Comparison of ENCODE assay signal across 9 mouse cellular contexts in the genomic region with DNA sequence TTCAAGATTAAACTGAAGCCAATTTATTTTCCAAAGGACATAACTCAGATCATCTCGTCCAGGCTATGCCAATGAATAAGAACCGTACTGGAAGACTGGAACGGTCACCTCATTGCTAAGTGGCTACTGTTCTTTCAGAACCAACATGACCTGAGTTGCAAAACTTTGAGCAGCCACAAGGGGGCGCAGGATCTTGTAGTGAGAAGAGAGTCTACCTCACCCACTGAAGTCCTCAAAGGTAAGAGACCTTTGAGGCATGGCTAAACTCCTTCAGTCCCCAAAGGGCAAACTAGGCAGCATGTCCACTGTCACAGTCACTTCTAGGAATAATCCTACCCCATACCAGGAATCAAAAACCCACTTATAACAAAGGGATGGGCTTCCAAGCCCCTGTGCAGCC. TPM values are rescaled to one million over a fixed set of nuclear protein-coding genes. Genes with fewer than 3 reads are reported as not detected.
DNase-seq lines count a peak whose midpoint lies in the region; ATAC-seq and TF ChIP-seq lines count a peak whose summit lies in the region.
"Had no signal": no experiment of that assay in that cellular context is flagged by ENCODE, and none has a peak within 500 bp of the region (broad histone marks: within the 10 kb centered on the region; RNA-seq: fewer than 3 reads in every experiment).

No protein-coding gene starts in this region.

- H3K4me2 ChIP-seq in heart, embryonic 11.5 days = no peak overlapping the region
- H3K4me2 ChIP-seq in heart, postnatal 0 days (ENCODE audit: low read depth, low read length) = no peak overlapping the region
- H3K4me2 ChIP-seq: neural tube, embryonic 13.5 days had no signal

- H3K9ac ChIP-seq in heart, embryonic 11.5 days (ENCODE audit: low read depth, low read length) = no peak overlapping the region
- no peak overlapping the region for H3K9ac ChIP-seq in heart, postnatal 0 days (replicated peaks; ENCODE audit: low read depth, low read length)
- H3K9ac ChIP-seq: neural tube, embryonic 13.5 days had no signal

- H3K4me3 ChIP-seq in heart, embryonic 11.5 days (ENCODE audit: low read depth, low read length) = no peak overlapping the region
- H3K4me3 ChIP-seq in heart, postnatal 0 days (ENCODE audit: low read depth, low read length) = no peak overlapping the region
- no peak overlapping the region for H3K4me3 ChIP-seq in testis, adult 2 months (ENCODE audit: control insufficient read depth, low read depth, low read length)
- H3K4me3 ChIP-seq: neural tube, embryonic 13.5 days had no signal

- no peak overlapping the region for H3K27ac ChIP-seq in heart, embryonic 11.5 days (ENCODE audit: low read depth, low read length)
- no peak overlapping the region for H3K27ac ChIP-seq in heart, postnatal 0 days (ENCODE audit: low read depth)
- no peak overlapping the region for H3K27ac ChIP-seq in testis, adult 2 months (ENCODE audit: control insufficient read depth, insufficient read depth, low read depth, low read length)
- H3K27ac ChIP-seq: neural tube, embryonic 13.5 days had no signal

- WGBS in heart, embryonic 11.5 days (ENCODE audit: insufficient replicate concordance) = 42% methylated on average over 4 of the region's 4 CpGs
- WGBS in heart, postnatal 0 days = 20% methylated on average over 4 of the region's 4 CpGs

- ATAC-seq in heart, embryonic 11.5 days (replicated peaks; ENCODE audit: insufficient number of reproducible peaks, low FRiP score, low TSS enrichment) = no peak
- ATAC-seq in heart, postnatal 0 days (ENCODE audit: insufficient read depth, low read depth) = no peak; the same call in 1 of the 2 replicates

- peaks cover 35% of the 10 kb centered on the region for H3K36me3 ChIP-seq in heart, embryonic 11.5 days (ENCODE audit: control insufficient read depth, insufficient read depth, low read length)
- peaks cover 83% of the 10 kb centered on the region for H3K36me3 ChIP-seq in heart, postnatal 0 days (replicated peaks; ENCODE audit: control insufficient read depth, insufficient read depth, low read length)
- no peaks in the 10 kb centered on the region for H3K36me3 ChIP-seq in testis, adult 2 months (ENCODE audit: control insufficient read depth, insufficient read depth, low read length)

- TF ChIP-seq POLR2A in testis, adult 2 months (IDR thresholded peaks at IDR 0.05; ENCODE audit: control insufficient read depth, low read depth, low read length) = no peak

- peak; percentile 73 to 95 for DNase-seq in heart, adult 18-20 months
- peak; percentile 80 for DNase-seq in adrenal gland, adult 2 months
- peak; percentile 88 for DNase-seq in embryo, embryonic 10.5 days (ENCODE audit: low spot score)
- DNase-seq in heart, postnatal 0 days (ENCODE audit: low spot score) = peak; percentile 71
- peak; percentile 53 to 92 for DNase-seq in left cerebral cortex, adult 8-10 months (ENCODE audit: low spot score in 2 of 2)
- DNase-seq in naive thymus-derived CD4-positive, alpha-beta T cell, adult 2 months (ENCODE audit: low read depth) = peak; percentile 85

- TF ChIP-seq EP300 in heart, postnatal 0 days (IDR thresholded peaks at IDR 0.05; ENCODE audit: low read depth) = no peak

- no peaks in the 10 kb centered on the region for H3K9me3 ChIP-seq in heart, embryonic 11.5 days (replicated peaks; ENCODE audit: control insufficient read depth, low read length)
- H3K9me3 ChIP-seq in heart, postnatal 0 days (replicated peaks; ENCODE audit: control insufficient read depth, low read length) = no peaks in the 10 kb centered on the region
- H3K9me3 ChIP-seq: neural tube, embryonic 13.5 days had no signal

- H3K27me3 ChIP-seq in heart, embryonic 11.5 days (ENCODE audit: control insufficient read depth, insufficient read depth, low read length) = no peaks in the 10 kb centered on the region
- H3K27me3 ChIP-seq in heart, postnatal 0 days (ENCODE audit: control insufficient read depth, insufficient read depth, low read length) = no peaks in the 10 kb centered on the region
- no peaks in the 10 kb centered on the region for H3K27me3 ChIP-seq in testis, adult 2 months (ENCODE audit: control insufficient read depth, insufficient read depth, low read length)
- H3K27me3 ChIP-seq: neural tube, embryonic 13.5 days had no signal

- TF ChIP-seq CTCF in heart, postnatal 0 days (IDR thresholded peaks at IDR 0.05; ENCODE audit: low read depth) = peak; percentile 87
- TF ChIP-seq CTCF in testis, adult 2 months (IDR thresholded peaks at IDR 0.05; ENCODE audit: control insufficient read depth, insufficient read depth, insufficient replicate concordance, low read depth, low read length) = peak; percentile 24; the same call in 1 of the 2 replicates

- H3K4me1 ChIP-seq in heart, embryonic 11.5 days (ENCODE audit: control insufficient read depth, insufficient read depth, low read length) = no peaks in the 10 kb centered on the region
- no peaks in the 10 kb centered on the region for H3K4me1 ChIP-seq in heart, postnatal 0 days (ENCODE audit: control insufficient read depth, insufficient read depth)
- no peaks in the 10 kb centered on the region for H3K4me1 ChIP-seq in testis, adult 2 months (ENCODE audit: control insufficient read depth, insufficient read depth, low read length)
- H3K4me1 ChIP-seq: neural tube, embryonic 13.5 days had no signal

RNA-seq across cellular contexts. Expression of a gene that starts 23.0 kb away (rescaled TPM):
- not detected for total RNA-seq in heart, adult 18-20 months (2021)
- polyA plus RNA-seq in heart, embryonic 11.5 days (2014; fragmentation: Nextera tagmentation; extraction: Ambion mirVana) = not detected in 2 replicates
- total RNA-seq in adrenal gland, adult 2 months (2021) = 10 to 100 TPM; 21.8 to 64.4 TPM
- polyA plus RNA-seq in adrenal gland, adult 2 months (2012; rRNA removed) = 146 and 235 TPM in 2 replicates
- 2.7 TPM in 1 of 2 replicates, not detected in the other for total RNA-seq in heart, postnatal 0 days (2014; rRNA removed; ENCODE audit: low replicate concordance)
- polyA plus RNA-seq in heart, postnatal 0 days (2015; fragmentation: Nextera tagmentation; extraction: Ambion mirVana) = not detected in 2 replicates
- total RNA-seq in left cerebral cortex, adult 8-10 months (2022) = under 1 TPM; 0.15 to 0.39 (median 0.32) TPM
- 0.88 and 1.2 TPM in 2 replicates for polyA plus RNA-seq in testis, adult 2 months (2012; rRNA removed)

RNA-seq across cellular contexts. Expression of a gene that starts 44.2 kb away (rescaled TPM):
- 1 to 10 TPM; 6.6 to 8.8 TPM for total RNA-seq in heart, adult 18-20 months (2021)
- 2.8 and 5.0 TPM in 2 replicates for polyA plus RNA-seq in heart, embryonic 11.5 days (2014; fragmentation: Nextera tagmentation; extraction: Ambion mirVana)
- 10 to 100 TPM; 14.4 to 22.5 TPM for total RNA-seq in adrenal gland, adult 2 months (2021)
- 66.3 and 71.2 TPM in 2 replicates for polyA plus RNA-seq in adrenal gland, adult 2 months (2012; rRNA removed)
- 9.7 and 26.0 TPM in 2 replicates for total RNA-seq in heart, postnatal 0 days (2014; rRNA removed; ENCODE audit: low replicate concordance)
- polyA plus RNA-seq in heart, postnatal 0 days (2015; fragmentation: Nextera tagmentation; extraction: Ambion mirVana) = 6.7 and 7.0 TPM in 2 replicates
- total RNA-seq in left cerebral cortex, adult 8-10 months (2022) = 10 to 100 TPM; 10.2 to 14.8 (median 13.5) TPM
- 2.7 and 3.6 TPM in 2 replicates for polyA plus RNA-seq in testis, adult 2 months (2012; rRNA removed)
